Mouse (Mus musculus) embryonic facial prominence, embryonic 12.5 days (tissue): ENCODE data around the gene Tmprss11c. TPM values are rescaled to one million over a fixed set of nuclear protein-coding genes. Genes with fewer than 3 reads are reported as not detected.
A peak's percentile ranks its signal among the peaks of the same experiment; 100 is the strongest.
"Not testable (repeated sequence)": the region's sequence is repeated elsewhere in the genome, so short reads cannot be mapped to it uniquely, and the experiment has no call there.

Experiments
- ATAC-seq: fragments of 200-750 bp; cut with Nextera tagmentation; 2 replicates; pipeline ENCODE4 v1.8.0; 2017; ENCODE audit not compliant: insufficient number of reproducible peaks, insufficient read depth, low FRiP score, low TSS enrichment
- H3K27ac ChIP-seq: fragments of 300-500 bp; sonication (generic); 2 replicates; pipeline ENCODE4 v1.5.1; 2016; ENCODE audit warnings: mild to moderate bottlenecking
- H3K27me3 ChIP-seq: fragments of 300-500 bp; sonication (generic); 2 replicates; pipeline ENCODE4 v1.6.1; 2016; ENCODE audit warnings: mild to moderate bottlenecking, moderate library complexity
- H3K36me3 ChIP-seq: fragments of 300-500 bp; sonication (generic); 2 replicates; pipeline ENCODE4 v1.6.1; 2016; ENCODE audit warnings: mild to moderate bottlenecking
- H3K4me1 ChIP-seq: fragments of 300-500 bp; sonication (generic); 2 replicates; pipeline ENCODE4 v1.6.1; 2016
- H3K4me2 ChIP-seq: fragments of 300-500 bp; sonication (generic); replicated peaks from 2 replicates; pipeline ENCODE4 v1.6.1; 2016; ENCODE audit warnings: mild to moderate bottlenecking, moderate library complexity
- H3K4me3 ChIP-seq: fragments of 300-500 bp; sonication (generic); 2 replicates; pipeline ENCODE4 v1.5.1; 2016; ENCODE audit warnings: mild to moderate bottlenecking
- H3K9ac ChIP-seq: fragments of 300-500 bp; sonication (generic); 2 replicates; pipeline ENCODE4 v1.6.1; 2016; ENCODE audit warnings: mild to moderate bottlenecking, moderate library complexity
- H3K9me3 ChIP-seq: fragments of 300-500 bp; sonication (generic); 2 replicates; pipeline ENCODE4 v1.6.1; 2016; ENCODE audit warnings: mild to moderate bottlenecking, moderate library complexity
- WGBS: fragments of 180-500 bp; shearing (Covaris S2); methylation state at CpG from one replicate; pipeline ENCODE4 v1.1.7; 2016; 5-methylcytosine and 5-hydroxymethylcytosine counted together
- polyA plus RNA-seq: library from polyadenylated mRNA; unstranded; fragments of >200 nt; fragmentation: Nextera tagmentation; extraction: Ambion mirVana; gene quantifications from 2 replicates; pipeline ENCODE4 v1.2.1, GENCODE M21; 2016

Gene Tmprss11c
- polyA plus RNA-seq: not detected in 2 replicates

GRCm38 (mm10) chr5:86289208-86289607 is at the start of gene Tmprss11c:
Gene Tmprss11c, minus strand, starts transcription at chr5:86289308.
- H3K9me3 ChIP-seq: no peaks in the 10 kb centered on the region
- H3K27ac ChIP-seq: no peak within 1 kb of the TSS
- H3K4me2 ChIP-seq: no peak within 1 kb of the TSS
- no peak within 1 kb of the TSS for H3K4me3 ChIP-seq
- WGBS: 76% methylated on average over 4 of the region's 4 CpGs
- H3K4me1 ChIP-seq: no peaks in the 10 kb centered on the region
- no peaks in the 10 kb centered on the region for H3K27me3 ChIP-seq
- no peak for ATAC-seq
- no peak within 1 kb of the TSS for H3K9ac ChIP-seq
- H3K36me3 ChIP-seq: no peaks in the 10 kb centered on the region

GRCm38 (mm10) chr5:86318018-86318956 is 29.2 kb upstream of the Tmprss11c start:
- not testable (repeated sequence) for ATAC-seq
- peak overlapping the region; percentile 33 for H3K4me2 ChIP-seq
- 49% methylated on average over 30 of the region's 30 CpGs for WGBS

GRCm38 (mm10) chr5:86306116-86306515 is 17.0 kb upstream of the Tmprss11c start:
- no peak for ATAC-seq
- H3K4me2 ChIP-seq: no peak overlapping the region
- no peaks in the 10 kb centered on the region for H3K36me3 ChIP-seq
- no peak overlapping the region for H3K9ac ChIP-seq
- 76% methylated on average over 5 of the region's 5 CpGs for WGBS
- no peak overlapping the region for H3K4me3 ChIP-seq
- H3K4me1 ChIP-seq: no peaks in the 10 kb centered on the region
- no peak overlapping the region for H3K27ac ChIP-seq
- H3K27me3 ChIP-seq: no peaks in the 10 kb centered on the region
- no peaks in the 10 kb centered on the region for H3K9me3 ChIP-seq

More at GRCm38 (mm10) chr5:86318018-86318956, 29.2 kb upstream of the Tmprss11c start:
- H3K9ac ChIP-seq, H3K9me3 ChIP-seq, H3K27me3 ChIP-seq, H3K4me1 ChIP-seq, H3K36me3 ChIP-seq, H3K27ac ChIP-seq: not testable (repeated sequence)
- peak overlapping the region; percentile 33 for H3K4me3 ChIP-seq

- Histone ChIP-seq H3K9ac (no peak overlapping the region), H3K4me1 (no peaks in the 10 kb centered on the region), H3K27ac (no peak overlapping the region), H3K4me2 (no peak overlapping the region), H3K9me3 (no peaks in the 10 kb centered on the region), H3K27me3 (no peaks in the 10 kb centered on the region), H3K4me3 (no peak overlapping the region), H3K36me3 (no peaks in the 10 kb centered on the region)
- WGBS: 83% methylated on average over 8 of the region's 8 CpGs
- ATAC-seq: no peak
Observed at GRCm38 (mm10) chr5:86303877-86304276, 14.8 kb upstream of the Tmprss11c start.

GRCm38 (mm10) chr5:86246559-86246958 is 42.5 kb downstream of the Tmprss11c start:
- Histone ChIP-seq H3K4me1 (no peaks in the 10 kb centered on the region), H3K9ac (no peak overlapping the region), H3K9me3 (no peaks in the 10 kb centered on the region), H3K4me2 (no peak overlapping the region), H3K36me3 (no peaks in the 10 kb centered on the region), H3K27me3 (no peaks in the 10 kb centered on the region), H3K4me3 (no peak overlapping the region), H3K27ac (no peak overlapping the region)
- WGBS: 91% methylated on average over 11 of the region's 11 CpGs
- no peak for ATAC-seq

GRCm38 (mm10) chr5:86244880-86245279 is 44.2 kb downstream of the Tmprss11c start:
- ATAC-seq: no peak
- Histone ChIP-seq H3K27me3 (no peaks in the 10 kb centered on the region), H3K9me3 (no peaks in the 10 kb centered on the region), H3K27ac (no peak overlapping the region), H3K4me3 (no peak overlapping the region), H3K36me3 (no peaks in the 10 kb centered on the region), H3K4me2 (no peak overlapping the region), H3K4me1 (no peaks in the 10 kb centered on the region), H3K9ac (no peak overlapping the region)
- WGBS: 71% methylated on average over 1 of the region's 1 CpGs

GRCm38 (mm10) chr5:86244275-86244674 is 44.8 kb downstream of the Tmprss11c start:
- ATAC-seq: no peak
- no peaks in the 10 kb centered on the region for H3K4me1 ChIP-seq
- WGBS: 90% methylated on average over 3 of the region's 3 CpGs
- H3K4me2 ChIP-seq: no peak overlapping the region
- H3K36me3 ChIP-seq: no peaks in the 10 kb centered on the region
- no peak overlapping the region for H3K4me3 ChIP-seq
- no peaks in the 10 kb centered on the region for H3K9me3 ChIP-seq
- no peak overlapping the region for H3K9ac ChIP-seq
- H3K27ac ChIP-seq: no peak overlapping the region
- H3K27me3 ChIP-seq: no peaks in the 10 kb centered on the region

GRCm38 (mm10) chr5:86227156-86227853 is 61.8 kb downstream of the Tmprss11c start:
- 82% methylated on average over 5 of the region's 5 CpGs for WGBS
- H3K27me3 ChIP-seq: no peaks in the 10 kb centered on the region
- H3K4me2 ChIP-seq: no peak overlapping the region
- no peaks in the 10 kb centered on the region for H3K4me1 ChIP-seq
- no peak overlapping the region for H3K9ac ChIP-seq
- no peak overlapping the region for H3K27ac ChIP-seq
- H3K4me3 ChIP-seq: no peak overlapping the region
- H3K36me3 ChIP-seq: no peaks in the 10 kb centered on the region
- H3K9me3 ChIP-seq: no peaks in the 10 kb centered on the region
- ATAC-seq: no peak

GRCm38 (mm10) chr5:86197801-86198200 is 91.3 kb downstream of the Tmprss11c start, which contains the start of gene Gnrhr:
Gene Gnrhr, minus strand, starts transcription at chr5:86197901.
- Histone ChIP-seq H3K9me3 (no peaks in the 10 kb centered on the region), H3K27me3 (no peaks in the 10 kb centered on the region), H3K4me3 (no peak within 1 kb of the TSS), H3K4me1 (no peaks in the 10 kb centered on the region), H3K4me2 (no peak within 1 kb of the TSS), H3K27ac (no peak within 1 kb of the TSS), H3K36me3 (no peaks in the 10 kb centered on the region), H3K9ac (no peak within 1 kb of the TSS)
- ATAC-seq: no peak
- WGBS: 92% methylated on average over 10 of the region's 10 CpGs

GRCm38 (mm10) chr5:86191356-86191755 is 97.8 kb downstream of the Tmprss11c start:
- Histone ChIP-seq H3K4me1 (no peaks in the 10 kb centered on the region), H3K9ac (no peak overlapping the region), H3K9me3 (no peaks in the 10 kb centered on the region), H3K4me3 (no peak overlapping the region), H3K36me3 (no peaks in the 10 kb centered on the region), H3K27me3 (no peaks in the 10 kb centered on the region), H3K4me2 (no peak overlapping the region), H3K27ac (no peak overlapping the region)
- WGBS: 22% methylated on average over 4 of the region's 4 CpGs
- no peak for ATAC-seq

GRCm38 (mm10) chr5:86190770-86191169 is 98.3 kb downstream of the Tmprss11c start:
- Histone ChIP-seq H3K9me3 (no peaks in the 10 kb centered on the region), H3K4me2 (no peak overlapping the region), H3K27ac (no peak overlapping the region), H3K9ac (no peak overlapping the region), H3K27me3 (no peaks in the 10 kb centered on the region), H3K4me1 (no peaks in the 10 kb centered on the region), H3K4me3 (no peak overlapping the region), H3K36me3 (no peaks in the 10 kb centered on the region)
- ATAC-seq: no peak
- WGBS: 27% methylated on average over 5 of the region's 5 CpGs

GRCm38 (mm10) chr5:86190290-86190689 is 98.8 kb downstream of the Tmprss11c start:
- Histone ChIP-seq H3K9ac (no peak overlapping the region), H3K27ac (no peak overlapping the region), H3K9me3 (no peaks in the 10 kb centered on the region), H3K4me3 (no peak overlapping the region), H3K4me2 (no peak overlapping the region), H3K4me1 (no peaks in the 10 kb centered on the region), H3K27me3 (no peaks in the 10 kb centered on the region), H3K36me3 (no peaks in the 10 kb centered on the region)
- 43% methylated on average over 15 of the region's 15 CpGs for WGBS
- ATAC-seq: no peak
